Mouse (Mus musculus) hindbrain, embryonic 14.5 days (tissue): Measurements from ENCODE around the gene Bloc1s5. TPM values are rescaled to one million over a fixed set of nuclear protein-coding genes. Genes with fewer than 3 reads are reported as not detected.

Experiments
- ATAC-seq: fragments of 200-750 bp; cut with Nextera tagmentation; 2 replicates; pipeline ENCODE4 v1.8.0; 2017; ENCODE audit warnings: moderate number of reproducible peaks, mild to moderate bottlenecking, moderate TSS enrichment, moderate library complexity; ENCODE audit not compliant: low FRiP score
- DNase-seq: peaks from one replicate; pipeline ENCODE4 v3.0.0-alpha.2; 2015; ENCODE audit warnings: low spot score
- H3K27ac ChIP-seq: fragments of 300-500 bp; sonication (generic); 2 replicates; pipeline ENCODE4 v1.5.1; 2014; ENCODE audit warnings: mild to moderate bottlenecking, moderate library complexity
- H3K27me3 ChIP-seq: fragments of 300-500 bp; sonication (generic); 2 replicates; pipeline ENCODE4 v1.6.1; 2014; ENCODE audit warnings: mild to moderate bottlenecking, low read length, mixed read lengths; ENCODE audit not compliant: control insufficient read depth, insufficient read depth
- H3K36me3 ChIP-seq: fragments of 300-500 bp; sonication (generic); replicated peaks from 2 replicates; pipeline ENCODE4 v1.6.1; 2014; ENCODE audit not compliant: control insufficient read depth, insufficient read depth
- H3K4me1 ChIP-seq: fragments of 300-500 bp; sonication (generic); replicated peaks from 2 replicates; pipeline ENCODE4 v1.6.1; 2014; ENCODE audit warnings: antibody characterized with exemption, low read length, mixed read lengths; ENCODE audit not compliant: control insufficient read depth, insufficient read depth
- H3K4me2 ChIP-seq: fragments of 300-500 bp; sonication (generic); replicated peaks from 2 replicates; pipeline ENCODE4 v1.6.1; 2014; ENCODE audit warnings: mild to moderate bottlenecking, moderate library complexity
- H3K4me3 ChIP-seq: fragments of 300-500 bp; sonication (generic); replicated peaks from 2 replicates; pipeline ENCODE4 v1.5.1; 2014; ENCODE audit warnings: mild to moderate bottlenecking, low read length
- H3K9ac ChIP-seq: fragments of 300-500 bp; sonication (generic); 2 replicates; pipeline ENCODE4 v1.6.1; 2014
- H3K9me3 ChIP-seq: fragments of 300-500 bp; sonication (generic); 2 replicates; pipeline ENCODE4 v1.6.1; 2016; ENCODE audit warnings: low read length; ENCODE audit not compliant: control insufficient read depth
- WGBS: fragments of 180-500 bp; shearing (Covaris S2); extraction: QIAGEN DNeasy Blood & Tissue Kit; methylation state at CpG from one replicate; pipeline ENCODE4 v1.1.7; 2014; 5-methylcytosine and 5-hydroxymethylcytosine counted together
- polyA plus RNA-seq: library from polyadenylated mRNA; unstranded; fragments of >200 nt; fragmentation: Nextera tagmentation; extraction: Ambion mirVana; gene quantifications from 2 replicates; pipeline ENCODE4 v1.2.1, GENCODE M21; 2014

The Bloc1s5 gene
- polyA plus RNA-seq, 1 experiment from 2014 or later: 23.6 TPM

DNA sequence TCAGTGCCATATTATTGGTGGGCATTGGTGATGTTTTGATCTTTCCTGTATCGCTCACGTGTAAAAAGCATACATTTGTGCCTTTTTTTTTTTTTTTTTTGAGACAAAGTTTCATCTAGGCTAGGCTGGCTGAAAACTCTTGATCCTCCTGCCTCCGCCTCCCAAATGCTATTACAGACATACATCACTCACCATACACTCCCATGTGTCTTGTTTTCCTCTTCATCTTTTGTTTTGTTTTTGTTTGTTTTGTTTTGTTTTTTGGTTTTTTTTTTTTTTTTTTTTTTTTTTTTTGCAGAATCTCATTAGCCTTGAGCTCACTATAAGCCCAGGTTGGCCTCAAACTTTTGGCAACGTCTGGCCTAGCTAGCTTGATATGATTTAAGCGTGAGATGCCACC is 47.6 kb downstream of the Bloc1s5 start:
- WGBS: 95% methylated on average over 5 of the region's 5 CpGs
- H3K27ac ChIP-seq: no peak overlapping the region
- DNase-seq: no peak
- no peaks in the 10 kb centered on the region for H3K36me3 ChIP-seq
- no peaks in the 10 kb centered on the region for H3K4me1 ChIP-seq
- H3K9me3 ChIP-seq: no peaks in the 10 kb centered on the region
- H3K9ac ChIP-seq: no peak overlapping the region
- no peak for ATAC-seq
- no peak overlapping the region for H3K4me2 ChIP-seq
- no peak overlapping the region for H3K4me3 ChIP-seq
- H3K27me3 ChIP-seq: no peaks in the 10 kb centered on the region

DNA sequence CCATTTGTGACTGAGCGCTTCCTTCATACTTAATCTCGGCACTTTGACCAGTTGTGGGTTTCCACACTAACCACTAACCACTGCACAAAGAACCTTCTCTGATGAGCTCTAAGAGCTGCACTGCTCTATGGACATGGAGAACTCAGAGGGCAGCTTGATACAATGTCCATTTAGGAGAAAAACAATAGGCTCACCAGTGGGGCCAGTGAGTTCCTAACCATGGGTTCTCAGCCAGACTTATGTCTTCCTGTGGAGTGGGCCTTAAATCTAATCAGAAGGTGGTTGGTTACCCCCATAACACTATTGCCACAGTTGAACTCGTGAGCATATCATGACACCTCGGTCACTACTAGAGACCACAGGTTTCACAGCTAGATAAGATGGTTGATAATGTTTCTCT is 48.5 kb downstream of the Bloc1s5 start:
- H3K9ac ChIP-seq: no peak overlapping the region
- H3K27me3 ChIP-seq: no peaks in the 10 kb centered on the region
- H3K4me2 ChIP-seq: no peak overlapping the region
- no peaks in the 10 kb centered on the region for H3K36me3 ChIP-seq
- no peaks in the 10 kb centered on the region for H3K9me3 ChIP-seq
- no peak overlapping the region for H3K4me3 ChIP-seq
- 87% methylated on average over 4 of the region's 4 CpGs for WGBS
- DNase-seq (no peak), ATAC-seq (no peak)
- H3K4me1 ChIP-seq: no peaks in the 10 kb centered on the region
- no peak overlapping the region for H3K27ac ChIP-seq

DNA sequence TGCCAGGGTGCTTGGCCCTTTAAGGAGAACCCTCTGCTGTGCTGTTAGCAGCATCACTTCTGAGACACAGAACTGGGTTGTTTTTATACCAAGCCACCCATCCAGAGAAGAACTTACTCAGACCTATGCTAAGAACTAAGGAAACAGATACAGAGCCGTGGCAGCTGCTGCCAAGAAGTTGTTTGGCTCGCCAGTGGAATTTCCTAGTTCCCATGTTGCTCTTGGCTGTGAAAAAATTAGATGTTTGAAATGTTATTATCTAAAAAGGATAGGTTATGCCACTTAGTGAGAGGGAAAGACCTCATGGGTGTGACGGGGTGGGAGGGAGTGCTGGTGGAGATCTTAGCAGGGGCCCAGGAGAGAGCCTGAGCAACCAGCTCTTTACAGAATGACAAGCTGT is 52.1 kb downstream of the Bloc1s5 start:
- DNase-seq (no peak), ATAC-seq (no peak)
- Histone ChIP-seq H3K9ac (no peak overlapping the region), H3K27me3 (no peaks in the 10 kb centered on the region), H3K27ac (no peak overlapping the region), H3K4me1 (no peaks in the 10 kb centered on the region), H3K4me3 (no peak overlapping the region), H3K4me2 (no peak overlapping the region), H3K9me3 (no peaks in the 10 kb centered on the region), H3K36me3 (no peaks in the 10 kb centered on the region)
- WGBS: 79% methylated on average over 3 of the region's 3 CpGs

DNA sequence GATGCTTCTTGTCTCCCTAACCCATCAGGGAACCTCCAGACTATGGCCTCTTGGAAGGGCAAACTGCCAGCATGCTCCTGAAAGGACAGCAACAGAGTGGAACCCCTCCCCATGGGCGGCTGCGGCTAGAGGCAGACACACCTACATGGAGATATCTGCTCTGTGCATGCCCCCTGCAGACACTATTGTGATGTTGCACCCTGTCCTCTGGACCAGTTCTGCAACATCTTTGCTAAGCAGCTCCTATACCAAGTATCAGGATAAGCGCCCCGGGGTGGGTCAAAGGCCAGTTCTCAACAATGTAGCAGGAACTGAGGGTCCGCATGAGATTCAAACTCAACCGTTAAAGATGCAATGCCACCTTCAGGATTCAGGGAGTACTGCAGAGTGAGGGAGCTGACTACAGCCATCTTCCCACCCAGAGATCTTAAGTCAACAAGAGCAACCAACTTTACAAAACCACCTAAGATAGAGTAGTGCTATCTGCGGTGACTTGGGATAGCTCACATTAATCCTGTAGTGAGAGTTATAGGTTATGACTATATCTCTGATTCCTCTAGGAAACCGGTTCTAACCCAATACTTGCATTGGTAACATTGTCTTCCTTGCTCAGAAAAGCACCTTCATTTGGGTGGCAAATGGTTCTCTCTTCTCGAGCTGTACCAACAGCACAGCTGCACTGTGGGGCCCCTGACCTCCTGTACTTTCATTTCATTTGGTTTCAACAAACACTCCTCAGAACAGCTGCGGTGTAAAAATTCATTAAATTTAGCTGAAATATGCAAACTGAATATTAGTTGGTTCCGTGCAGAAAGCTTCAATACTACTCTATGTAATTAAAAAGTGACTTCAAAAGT is 54.1 kb downstream of the Bloc1s5 start:
- no peak overlapping the region for H3K4me2 ChIP-seq
- peak; percentile 38 for DNase-seq
- no peak overlapping the region for H3K4me3 ChIP-seq
- no peaks in the 10 kb centered on the region for H3K9me3 ChIP-seq
- H3K27me3 ChIP-seq: no peaks in the 10 kb centered on the region
- H3K27ac ChIP-seq: no peak overlapping the region
- H3K36me3 ChIP-seq: no peaks in the 10 kb centered on the region
- WGBS: 76% methylated on average over 11 of the region's 11 CpGs
- no peak for ATAC-seq
- no peaks in the 10 kb centered on the region for H3K4me1 ChIP-seq
- no peak overlapping the region for H3K9ac ChIP-seq

DNA sequence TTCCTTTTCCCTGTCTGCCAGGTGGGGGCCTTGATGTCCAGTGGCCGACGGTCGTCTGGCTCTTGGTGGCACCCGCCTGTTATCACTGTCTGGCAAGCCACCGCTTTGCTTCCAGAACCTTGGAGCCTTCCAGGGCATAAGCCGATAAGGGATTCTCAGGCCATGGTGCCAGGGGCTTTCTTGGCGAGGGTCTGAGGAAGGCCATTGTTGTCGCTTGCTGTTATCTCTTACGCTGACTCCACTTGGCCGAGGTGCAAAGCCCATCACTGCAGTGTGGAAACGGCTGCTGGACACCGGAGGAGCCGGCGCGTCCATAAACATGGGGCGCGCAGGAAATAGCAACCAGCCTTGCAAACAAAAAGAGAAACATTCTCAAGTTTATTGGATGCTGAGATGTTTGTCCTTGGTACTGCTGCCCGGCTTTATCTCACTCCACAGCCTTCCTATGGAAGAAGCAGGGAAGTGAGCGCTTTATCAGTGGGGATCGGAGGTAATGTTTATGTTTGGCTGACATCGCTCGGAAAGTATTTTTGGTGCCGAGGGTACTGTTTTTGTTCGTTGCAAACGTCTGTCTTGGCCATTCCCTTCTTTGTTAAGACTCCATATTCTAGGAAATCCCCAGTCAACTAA is 54.8 kb downstream of the Bloc1s5 start:
- H3K9ac ChIP-seq: no peak overlapping the region
- H3K9me3 ChIP-seq: no peaks in the 10 kb centered on the region
- ATAC-seq (no peak), DNase-seq (no peak)
- no peak overlapping the region for H3K4me3 ChIP-seq
- 87% methylated on average over 25 of the region's 25 CpGs for WGBS
- H3K36me3 ChIP-seq: no peaks in the 10 kb centered on the region
- no peak overlapping the region for H3K4me2 ChIP-seq
- no peaks in the 10 kb centered on the region for H3K4me1 ChIP-seq
- no peaks in the 10 kb centered on the region for H3K27me3 ChIP-seq
- H3K27ac ChIP-seq: no peak overlapping the region

DNA sequence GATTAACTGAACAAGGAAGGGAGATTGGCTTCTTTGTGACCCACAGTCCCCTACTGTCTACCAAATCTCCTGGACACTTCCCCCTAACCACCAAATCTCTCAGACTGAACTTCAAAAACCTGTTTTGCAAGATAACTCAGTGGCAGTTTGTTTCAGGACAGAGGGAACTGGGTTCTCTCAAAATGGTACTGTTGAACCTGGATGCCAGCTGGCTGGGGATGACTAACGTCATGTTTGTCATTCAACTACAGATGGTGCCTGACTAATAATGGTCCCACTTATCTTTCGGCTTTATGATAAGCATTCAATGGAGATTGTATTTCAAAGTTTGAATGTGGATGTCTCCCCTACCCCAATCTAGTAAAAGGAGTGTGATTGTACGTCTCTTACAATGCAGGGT is 60.2 kb downstream of the Bloc1s5 start:
- no peak overlapping the region for H3K4me3 ChIP-seq
- no peaks in the 10 kb centered on the region for H3K4me1 ChIP-seq
- no peak for ATAC-seq
- H3K4me2 ChIP-seq: no peak overlapping the region
- no peaks in the 10 kb centered on the region for H3K36me3 ChIP-seq
- no peak overlapping the region for H3K9ac ChIP-seq
- no peaks in the 10 kb centered on the region for H3K27me3 ChIP-seq
- H3K9me3 ChIP-seq: no peaks in the 10 kb centered on the region
- WGBS: 80% methylated on average over 3 of the region's 3 CpGs
- DNase-seq: no peak
- H3K27ac ChIP-seq: no peak overlapping the region

DNA sequence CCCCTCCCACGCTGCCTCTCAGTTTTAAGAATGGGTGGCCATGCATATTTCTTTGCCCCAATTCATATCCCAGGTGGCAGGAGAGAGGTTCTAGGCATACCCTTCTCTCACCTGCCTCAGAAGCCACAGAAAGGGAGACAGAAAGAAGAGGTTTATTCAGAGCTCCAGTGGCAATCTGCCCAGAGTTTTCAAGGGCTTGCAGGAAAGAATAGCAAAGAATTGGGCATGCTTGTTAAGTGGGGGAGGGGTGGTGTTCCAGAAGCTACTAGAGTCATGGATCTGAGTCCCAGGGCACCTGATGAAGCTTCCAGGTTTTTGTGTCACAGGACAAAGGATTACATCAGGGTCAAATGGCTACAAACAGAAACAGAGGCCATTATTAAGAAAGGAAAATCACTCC is 61.6 kb downstream of the Bloc1s5 start:
- ATAC-seq: no peak
- Histone ChIP-seq H3K4me1 (no peaks in the 10 kb centered on the region), H3K4me2 (no peak overlapping the region), H3K9ac (no peak overlapping the region), H3K4me3 (no peak overlapping the region), H3K36me3 (no peaks in the 10 kb centered on the region), H3K27me3 (no peaks in the 10 kb centered on the region), H3K27ac (no peak overlapping the region), H3K9me3 (no peaks in the 10 kb centered on the region)
- 90% methylated on average over 1 of the region's 1 CpGs for WGBS
- DNase-seq: no peak

DNA sequence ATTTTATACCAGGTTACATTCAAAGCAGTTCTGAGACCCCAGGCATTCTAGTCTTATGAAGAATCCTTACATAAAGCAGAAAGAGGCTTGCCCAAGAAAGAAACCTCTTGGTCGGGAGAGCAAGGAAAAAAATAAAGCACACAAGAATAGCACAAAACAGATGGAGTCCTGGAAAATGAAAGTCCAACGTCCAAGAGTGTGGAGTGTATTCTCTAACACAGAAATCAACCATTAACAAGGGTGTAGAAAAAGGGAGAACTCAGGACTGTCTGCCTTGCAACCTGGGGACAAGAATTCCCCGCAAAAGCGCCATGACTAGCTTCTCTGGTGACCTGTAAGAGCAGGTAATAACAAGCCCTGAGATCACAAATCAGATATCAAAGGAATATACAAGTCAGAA is 69.7 kb downstream of the Bloc1s5 start:
- ATAC-seq: no peak
- H3K4me1 ChIP-seq: no peaks in the 10 kb centered on the region
- no peak for DNase-seq
- 87% methylated on average over 4 of the region's 4 CpGs for WGBS
- no peak overlapping the region for H3K27ac ChIP-seq
- no peak overlapping the region for H3K4me3 ChIP-seq
- H3K9ac ChIP-seq: no peak overlapping the region
- no peaks in the 10 kb centered on the region for H3K27me3 ChIP-seq
- no peaks in the 10 kb centered on the region for H3K36me3 ChIP-seq
- H3K9me3 ChIP-seq: no peaks in the 10 kb centered on the region
- H3K4me2 ChIP-seq: no peak overlapping the region

DNA sequence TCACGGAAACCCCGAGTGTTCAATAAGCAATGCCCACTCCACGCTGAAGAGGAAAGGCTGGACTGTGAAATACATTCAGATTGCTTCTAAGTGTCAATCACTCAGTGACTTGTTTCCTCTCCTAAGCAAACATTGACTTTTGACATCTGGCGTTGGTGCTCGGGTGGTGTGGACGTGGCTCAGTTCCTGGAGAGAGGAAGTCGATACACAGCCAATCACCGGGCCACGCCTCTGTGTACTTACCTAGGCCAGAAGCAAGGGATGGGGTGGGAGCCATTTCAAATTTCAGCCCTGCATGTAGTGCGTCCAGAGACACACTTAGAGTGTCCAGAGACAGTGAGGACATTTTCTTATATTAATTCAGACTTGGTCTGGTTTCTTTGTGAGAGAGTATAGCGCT is 80.3 kb downstream of the Bloc1s5 start:
- no peaks in the 10 kb centered on the region for H3K36me3 ChIP-seq
- H3K4me1 ChIP-seq: no peaks in the 10 kb centered on the region
- 83% methylated on average over 11 of the region's 11 CpGs for WGBS
- H3K9me3 ChIP-seq: no peaks in the 10 kb centered on the region
- H3K4me2 ChIP-seq: no peak overlapping the region
- no peak overlapping the region for H3K9ac ChIP-seq
- no peak overlapping the region for H3K4me3 ChIP-seq
- DNase-seq: no peak
- no peak for ATAC-seq
- H3K27me3 ChIP-seq: no peaks in the 10 kb centered on the region
- no peak overlapping the region for H3K27ac ChIP-seq
